Mouse (Mus musculus): ENCODE measurements around the gene Psmd2. TPM values are rescaled to one million over a fixed set of nuclear protein-coding genes. Genes with fewer than 3 reads are reported as not detected.

Gene Psmd2
- total RNA-seq, 2 experiments from 2014 or later, result 218 to 233 TPM

DNA sequence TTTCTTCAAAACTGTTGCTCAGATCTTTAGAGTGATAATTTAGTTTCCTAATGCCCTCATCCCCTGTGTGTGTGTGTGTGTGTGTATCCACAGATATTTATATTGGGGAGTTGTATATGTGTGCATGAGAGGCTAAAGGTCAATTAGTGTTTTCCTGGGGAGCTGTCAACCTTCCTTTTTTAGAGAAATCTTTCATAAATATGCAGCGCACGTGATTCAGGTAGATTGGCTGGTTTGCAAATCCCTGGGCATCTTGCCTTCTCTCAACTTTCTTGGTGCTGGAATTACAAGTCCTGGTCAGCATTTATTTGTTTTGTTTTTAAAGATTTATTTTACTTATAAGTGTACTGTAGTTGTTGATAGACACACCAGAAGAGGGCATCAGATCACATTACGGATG lies 18.8 kb downstream of the Psmd2 start:
- DNase-seq (ENCODE audit: extremely low spot score in 1 of 2, low spot score in 2 of 2), result no peak
- Histone ChIP-seq H3K27ac (no peak overlapping the region), H3K4me3 (no peak overlapping the region)
- intact Hi-C loops (cut with DNase I), result no loop called here
- no peak for TF ChIP-seq CTCF (IDR thresholded peaks at IDR 0.05)

GRCm38 (mm10) chr16:20671886-20672285 lies 20.4 kb downstream of the Psmd2 start:
- intact Hi-C loops (cut with DNase I), result loop anchor here (2.0 kb wide), 1 partner anchor 21 kb away; the partner anchor contains the start of gene Psmd2
- no peak overlapping the region for H3K27ac ChIP-seq
- H3K4me3 ChIP-seq, result peak overlapping the region; percentile 65; the same call in 1 of the 2 replicates
- TF ChIP-seq CTCF (IDR thresholded peaks at IDR 0.05), result no peak
- DNase-seq (ENCODE audit: extremely low spot score in 1 of 2, low spot score in 2 of 2), result no peak

GRCm38 (mm10) chr16:20672500-20672902 lies 21.0 kb downstream of the Psmd2 start:
- TF ChIP-seq CTCF (IDR thresholded peaks at IDR 0.05), result no peak
- peak; percentile 96 to 98 for DNase-seq (ENCODE audit: extremely low spot score in 1 of 2, low spot score in 2 of 2)
- Histone ChIP-seq H3K4me3 (peak overlapping the region; percentile 65), H3K27ac (peak overlapping the region; percentile 79; the same call in 1 of the 2 replicates)
- intact Hi-C loops (cut with DNase I), result loop anchor here (2.0 kb wide), 1 partner anchor 22 kb away; the partner anchor contains the start of gene Psmd2

DNA sequence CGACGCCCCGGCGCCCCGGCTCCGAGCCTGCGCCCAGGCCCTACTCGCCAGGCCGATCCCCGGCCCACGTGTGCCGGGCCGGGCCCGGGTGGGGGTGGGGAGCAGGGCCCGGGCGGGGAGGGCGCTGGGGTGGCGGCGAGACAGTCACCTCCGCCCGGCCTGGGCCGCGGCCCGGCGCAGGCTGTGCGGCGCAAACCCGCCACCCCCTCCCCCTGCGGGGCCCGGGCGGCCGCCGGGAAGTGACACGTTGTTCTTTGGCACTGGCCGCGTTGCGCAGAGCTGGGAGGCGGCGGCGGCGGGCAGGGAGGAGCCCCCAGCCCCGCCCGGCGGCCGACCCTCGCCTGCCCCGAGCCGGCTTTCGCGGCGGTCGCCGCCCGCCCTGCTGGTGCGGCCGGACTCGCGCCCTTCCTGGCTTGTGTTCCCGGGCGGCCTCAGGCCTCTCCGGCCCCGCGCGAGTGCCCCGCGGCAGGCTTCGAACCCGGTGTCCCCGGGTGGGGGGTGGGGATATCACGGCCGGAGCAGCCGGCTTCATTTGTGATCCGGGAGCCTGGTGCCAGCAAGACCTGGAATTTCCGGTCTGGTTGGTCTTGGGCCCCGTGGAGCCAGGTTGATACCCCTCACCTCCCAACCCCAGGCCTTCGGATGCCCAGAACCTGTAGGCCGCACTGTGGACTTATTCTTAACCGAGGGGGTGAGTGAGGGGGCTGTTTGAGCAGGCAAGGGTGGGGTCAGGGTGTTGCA lies 21.7 kb downstream of the Psmd2 start:
- TF ChIP-seq CTCF (IDR thresholded peaks at IDR 0.05), result no peak
- H3K27ac ChIP-seq, result peak overlapping the region; percentile 79
- peak; percentile 54 for DNase-seq (ENCODE audit: extremely low spot score in 1 of 2, low spot score in 2 of 2)
- H3K4me3 ChIP-seq, result peak overlapping the region; percentile 65
- intact Hi-C loops (cut with DNase I), result loop anchor here (2.0 kb wide), 1 partner anchor 22 kb away; the partner anchor contains the start of gene Psmd2

DNA sequence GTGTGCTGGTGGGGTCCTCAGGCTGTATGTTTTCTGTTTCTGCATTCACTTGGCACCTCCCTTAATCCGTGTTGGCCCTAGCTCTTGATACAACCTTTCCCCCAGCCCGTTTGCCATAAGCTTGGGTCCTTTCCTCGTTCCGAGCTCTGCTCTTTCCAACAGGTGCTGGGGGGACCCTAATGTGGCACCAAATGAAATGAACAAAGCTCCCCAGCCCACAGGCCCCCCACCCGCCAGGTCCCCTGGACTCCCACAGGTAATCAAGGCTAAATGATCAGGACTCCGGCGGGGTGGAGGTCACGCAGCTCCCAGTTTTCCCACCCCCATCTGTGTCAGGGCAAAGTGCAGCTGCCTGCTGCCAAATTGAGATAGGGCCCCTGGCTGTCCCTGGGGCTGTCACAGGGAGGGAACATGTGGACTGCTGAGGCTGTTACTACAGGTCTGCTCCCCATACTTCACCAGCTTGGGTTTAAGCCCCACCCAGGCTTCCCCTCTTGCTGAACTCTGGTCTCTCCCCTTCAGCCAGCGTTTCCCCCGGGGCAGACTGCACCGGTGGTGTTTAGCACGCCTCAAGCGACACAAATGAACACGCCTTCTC lies 22.4 kb downstream of the Psmd2 start:
- Histone ChIP-seq H3K4me3 (peak overlapping the region; percentile 65), H3K27ac (peak overlapping the region; percentile 79)
- TF ChIP-seq CTCF (IDR thresholded peaks at IDR 0.05), result no peak
- no peak for DNase-seq (ENCODE audit: extremely low spot score in 1 of 2, low spot score in 2 of 2)
- intact Hi-C loops (cut with DNase I), result loop anchor here (2.0 kb wide), 1 partner anchor 23 kb away; the partner anchor contains the start of gene Psmd2

- TF ChIP-seq CTCF (IDR thresholded peaks at IDR 0.05), result no peak
- H3K27ac ChIP-seq, result no peak overlapping the region
- H3K4me3 ChIP-seq, result no peak overlapping the region
- DNase-seq (ENCODE audit: extremely low spot score in 1 of 2, low spot score in 2 of 2), result no peak
- intact Hi-C loops (cut with DNase I), result no loop called here
Measured at GRCm38 (mm10) chr16:20675213-20675612, 23.8 kb downstream of the Psmd2 start.

DNA sequence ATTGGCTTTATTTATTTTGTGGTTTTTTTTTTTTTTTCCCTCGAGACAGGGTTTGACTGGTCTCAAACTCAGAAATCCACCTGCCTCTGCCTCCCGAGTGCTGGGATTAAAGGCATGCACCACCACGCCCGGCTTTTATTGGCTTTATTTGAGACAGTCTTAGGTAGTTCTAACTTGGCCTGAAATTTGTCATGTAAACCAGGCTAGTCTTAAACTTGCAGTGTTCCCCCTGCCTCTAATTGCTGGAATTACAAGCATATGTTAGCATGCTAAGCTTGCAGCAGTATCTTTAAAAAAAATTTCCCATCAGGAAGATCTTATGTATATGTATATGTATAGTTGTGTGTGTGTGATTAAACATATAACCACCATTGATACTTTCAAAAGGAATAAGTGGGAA lies 25.2 kb downstream of the Psmd2 start:
- intact Hi-C loops (cut with DNase I), result no loop called here
- no peak overlapping the region for H3K27ac ChIP-seq
- no peak overlapping the region for H3K4me3 ChIP-seq
- no peak for DNase-seq (ENCODE audit: extremely low spot score in 1 of 2, low spot score in 2 of 2)
- TF ChIP-seq CTCF (IDR thresholded peaks at IDR 0.05), result no peak; the same call in none of the 2 replicates

GRCm38 (mm10) chr16:20677380-20677779 lies 25.9 kb downstream of the Psmd2 start:
- TF ChIP-seq CTCF (IDR thresholded peaks at IDR 0.05), result no peak
- no peak for DNase-seq (ENCODE audit: extremely low spot score in 1 of 2, low spot score in 2 of 2)
- H3K27ac ChIP-seq, result peak overlapping the region; percentile 53
- intact Hi-C loops (cut with DNase I), result no loop called here
- no peak overlapping the region for H3K4me3 ChIP-seq

DNA sequence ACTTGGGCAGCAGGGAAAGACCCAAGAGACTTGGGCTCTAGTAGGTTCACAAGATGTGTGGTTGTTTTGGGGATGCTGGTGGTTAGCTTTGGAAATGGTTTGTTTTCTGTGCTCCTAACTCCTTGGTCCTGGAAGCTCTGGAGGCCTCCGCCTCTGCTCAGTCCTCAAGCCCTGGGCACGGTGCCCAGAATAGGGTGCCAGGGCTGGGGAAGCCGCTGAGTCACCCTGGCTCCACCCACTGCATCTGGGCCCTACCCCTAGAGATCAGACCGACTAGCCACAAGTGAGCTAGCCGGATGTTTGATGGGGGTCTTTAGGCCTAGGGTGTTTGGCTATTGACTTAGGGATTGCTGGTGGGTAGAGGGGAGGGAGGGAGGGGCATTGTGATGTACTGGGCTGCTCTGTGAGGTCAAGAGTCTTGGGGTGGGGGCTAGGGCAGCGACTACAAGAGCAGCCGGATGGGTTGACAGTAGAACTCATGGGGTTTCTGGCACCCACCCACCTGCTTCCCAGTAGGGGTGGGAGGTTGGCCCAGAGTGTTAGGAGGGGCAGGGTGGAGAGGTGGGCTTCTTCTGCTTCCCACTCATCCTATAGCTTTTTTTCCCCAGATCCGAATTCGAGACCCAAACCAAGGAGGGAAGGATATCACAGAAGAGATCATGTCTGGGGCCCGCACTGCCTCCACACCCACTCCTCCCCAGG lies 26.7 kb downstream of the Psmd2 start:
- no peak overlapping the region for H3K4me3 ChIP-seq
- peak; percentile 76 to 80 for DNase-seq (ENCODE audit: extremely low spot score in 1 of 2, low spot score in 2 of 2)
- intact Hi-C loops (cut with DNase I), result loop anchor here (2.0 kb wide), 1 partner anchor 15 kb away; the partner anchor contains the start of gene Fam131a
- peak overlapping the region; percentile 53 for H3K27ac ChIP-seq
- TF ChIP-seq CTCF (IDR thresholded peaks at IDR 0.05), result no peak

- H3K27ac ChIP-seq, result no peak overlapping the region
- TF ChIP-seq CTCF (IDR thresholded peaks at IDR 0.05), result no peak
- intact Hi-C loops (cut with DNase I), result no loop called here
- no peak for DNase-seq (ENCODE audit: extremely low spot score in 1 of 2, low spot score in 2 of 2)
- H3K4me3 ChIP-seq, result no peak overlapping the region
Measured at GRCm38 (mm10) chr16:20690774-20691173, 39.3 kb downstream of the Psmd2 start.

- intact Hi-C loops (cut with DNase I), result loop anchor here (2.0 kb wide), 1 partner anchor 13 kb away; no protein-coding TSS in a partner anchor
- no peak for DNase-seq (ENCODE audit: extremely low spot score in 1 of 2, low spot score in 2 of 2)
- no peak for TF ChIP-seq CTCF (IDR thresholded peaks at IDR 0.05)
- no peak overlapping the region for H3K27ac ChIP-seq
- no peak overlapping the region for H3K4me3 ChIP-seq
Measured at GRCm38 (mm10) chr16:20691617-20692016, 40.2 kb downstream of the Psmd2 start.
